Mouse (Mus musculus) kidney, embryonic 16.5 days (tissue): ENCODE data around the gene Zfp367. TPM values are rescaled to one million over a fixed set of nuclear protein-coding genes. Genes with fewer than 3 reads are reported as not detected.

Source experiments
- ATAC-seq: fragments of 200-750 bp; cut with Nextera tagmentation; 2 replicates; pipeline ENCODE4 v1.8.0; 2017; ENCODE audit warnings: moderate TSS enrichment; ENCODE audit not compliant: low FRiP score, low TSS enrichment
- H3K27ac ChIP-seq: fragments of 300-500 bp; sonication (generic); 2 replicates; pipeline ENCODE4 v1.5.1; 2014; ENCODE audit warnings: low read length
- H3K27me3 ChIP-seq: fragments of 300-500 bp; sonication (generic); 2 replicates; pipeline ENCODE4 v1.6.1; 2014; ENCODE audit warnings: low read length, control low read depth, mixed read lengths; ENCODE audit not compliant: insufficient read depth
- H3K36me3 ChIP-seq: fragments of 300-500 bp; sonication (generic); 2 replicates; pipeline ENCODE4 v1.6.1; 2014; ENCODE audit warnings: low read length, control low read depth, mixed read lengths; ENCODE audit not compliant: insufficient read depth
- H3K4me1 ChIP-seq: fragments of 300-500 bp; sonication (generic); 2 replicates; pipeline ENCODE4 v1.6.1; 2014; ENCODE audit warnings: low read length, control low read depth, mixed read lengths; ENCODE audit not compliant: insufficient read depth
- H3K4me2 ChIP-seq: fragments of 300-500 bp; sonication (generic); replicated peaks from 2 replicates; pipeline ENCODE4 v1.6.1; 2014; ENCODE audit warnings: low read depth, low read length
- H3K4me3 ChIP-seq: fragments of 300-500 bp; sonication (generic); 2 replicates; pipeline ENCODE4 v1.5.1; 2014; ENCODE audit warnings: mild to moderate bottlenecking, low read length
- H3K9ac ChIP-seq: fragments of 300-500 bp; sonication (generic); replicated peaks from 2 replicates; pipeline ENCODE4 v1.6.1; 2014; ENCODE audit warnings: low read length
- H3K9me3 ChIP-seq: fragments of 300-500 bp; sonication (generic); 2 replicates; pipeline ENCODE4 v1.6.1; 2016; ENCODE audit warnings: low read length, control low read depth
- WGBS: fragments of 180-500 bp; shearing (Covaris S2); extraction: QIAGEN DNeasy Blood & Tissue Kit; methylation state at CpG from one replicate; pipeline ENCODE4 v1.1.7; 2014; 5-methylcytosine and 5-hydroxymethylcytosine counted together
- polyA plus RNA-seq: library from polyadenylated mRNA; unstranded; fragments of >200 nt; fragmentation: Nextera tagmentation; extraction: Ambion mirVana; gene quantifications from 2 replicates; pipeline ENCODE4 v1.2.1, GENCODE M21; 2015

The Zfp367 gene
- polyA plus RNA-seq, 1 experiment from 2014 or later: 17.4 TPM

- no peaks in the 10 kb centered on the region for H3K9me3 ChIP-seq
- H3K27me3 ChIP-seq: no peaks in the 10 kb centered on the region
- H3K4me2 ChIP-seq: no peak overlapping the region
- 77% methylated on average over 3 of the region's 3 CpGs for WGBS
- no peak overlapping the region for H3K9ac ChIP-seq
- no peak overlapping the region for H3K4me3 ChIP-seq
- H3K36me3 ChIP-seq: peaks cover 6% of the 10 kb centered on the region; the same call in 1 of the 2 replicates
- peaks cover 10% of the 10 kb centered on the region for H3K4me1 ChIP-seq
- no peak overlapping the region for H3K27ac ChIP-seq
- no peak for ATAC-seq
These were observed 45.9 kb downstream of the Zfp367 start for GRCm38 (mm10) chr13:64107105-64107504.

- H3K9me3 ChIP-seq: no peaks in the 10 kb centered on the region
- WGBS: 80% methylated on average over 3 of the region's 3 CpGs
- H3K4me2 ChIP-seq: no peak overlapping the region
- H3K27me3 ChIP-seq: no peaks in the 10 kb centered on the region
- peaks cover 6% of the 10 kb centered on the region; the same call in 1 of the 2 replicates for H3K36me3 ChIP-seq
- no peak overlapping the region for H3K4me3 ChIP-seq
- H3K4me1 ChIP-seq: peaks cover 10% of the 10 kb centered on the region
- H3K9ac ChIP-seq: no peak overlapping the region
- H3K27ac ChIP-seq: no peak overlapping the region
- ATAC-seq: no peak
These were observed 47.3 kb downstream of the Zfp367 start for GRCm38 (mm10) chr13:64105690-64106089.

- Histone ChIP-seq H3K27ac (no peak overlapping the region), H3K4me1 (no peaks in the 10 kb centered on the region)
- ATAC-seq: peak; percentile 57; the same call in 1 of the 2 replicates
These were observed 52.8 kb downstream of the Zfp367 start for GRCm38 (mm10) chr13:64100186-64100585.

GRCm38 (mm10) chr13:64098992-64099391 is 54.0 kb downstream of the Zfp367 start:
- Histone ChIP-seq H3K4me3 (no peak overlapping the region), H3K27me3 (no peaks in the 10 kb centered on the region), H3K4me1 (no peaks in the 10 kb centered on the region), H3K4me2 (no peak overlapping the region), H3K27ac (no peak overlapping the region), H3K9me3 (no peaks in the 10 kb centered on the region), H3K36me3 (no peaks in the 10 kb centered on the region), H3K9ac (no peak overlapping the region)
- WGBS: 76% methylated on average over 9 of the region's 9 CpGs
- ATAC-seq: no peak

More at GRCm38 (mm10) chr13:64100186-64100585, 52.8 kb downstream of the Zfp367 start:
- Histone ChIP-seq H3K4me2 (no peak overlapping the region), H3K4me3 (no peak overlapping the region), H3K36me3 (peaks cover 6% of the 10 kb centered on the region; the same call in 1 of the 2 replicates), H3K9ac (no peak overlapping the region), H3K27me3 (no peaks in the 10 kb centered on the region), H3K9me3 (no peaks in the 10 kb centered on the region)
- WGBS: 66% methylated on average over 3 of the region's 3 CpGs

- H3K27me3 ChIP-seq: no peaks in the 10 kb centered on the region
- H3K4me2 ChIP-seq: no peak overlapping the region
- 0 out of 2 replicates have a peak, but pooled peaks have one; percentile 51 for ATAC-seq
- no peaks in the 10 kb centered on the region for H3K9me3 ChIP-seq
- H3K27ac ChIP-seq: no peak overlapping the region
- WGBS: 0% methylated on average over 1 of the region's 1 CpGs
- H3K9ac ChIP-seq: no peak overlapping the region
- no peak overlapping the region for H3K4me3 ChIP-seq
- peaks cover 5% of the 10 kb centered on the region; the same call in 1 of the 2 replicates for H3K4me1 ChIP-seq
- no peaks in the 10 kb centered on the region for H3K36me3 ChIP-seq
These were observed 59.7 kb downstream of the Zfp367 start for GRCm38 (mm10) chr13:64093341-64093740.

GRCm38 (mm10) chr13:64092752-64093151 is 60.2 kb downstream of the Zfp367 start:
- H3K27ac ChIP-seq: no peak overlapping the region
- peak; percentile 51; the same call in 1 of the 2 replicates for ATAC-seq
- no peak overlapping the region for H3K4me3 ChIP-seq
- no peaks in the 10 kb centered on the region for H3K27me3 ChIP-seq
- no peaks in the 10 kb centered on the region for H3K9me3 ChIP-seq
- no peaks in the 10 kb centered on the region for H3K36me3 ChIP-seq
- 63% methylated on average over 6 of the region's 6 CpGs for WGBS
- H3K4me1 ChIP-seq: peaks cover 5% of the 10 kb centered on the region; the same call in 1 of the 2 replicates
- H3K9ac ChIP-seq: no peak overlapping the region
- no peak overlapping the region for H3K4me2 ChIP-seq

- Histone ChIP-seq H3K4me1 (peaks cover 5% of the 10 kb centered on the region; the same call in 1 of the 2 replicates), H3K27ac (no peak overlapping the region), H3K9ac (no peak overlapping the region), H3K36me3 (no peaks in the 10 kb centered on the region), H3K27me3 (no peaks in the 10 kb centered on the region), H3K4me2 (no peak overlapping the region), H3K9me3 (no peaks in the 10 kb centered on the region), H3K4me3 (no peak overlapping the region)
- ATAC-seq: peak; percentile 54; the same call in 1 of the 2 replicates
- 35% methylated on average over 3 of the region's 3 CpGs for WGBS
These were observed 60.9 kb downstream of the Zfp367 start for GRCm38 (mm10) chr13:64092141-64092540.

- no peak overlapping the region for H3K9ac ChIP-seq
- H3K4me2 ChIP-seq: no peak overlapping the region
- H3K4me3 ChIP-seq: no peak overlapping the region
- H3K9me3 ChIP-seq: no peaks in the 10 kb centered on the region
- ATAC-seq: no peak
- 83% methylated on average over 7 of the region's 7 CpGs for WGBS
- peaks cover 5% of the 10 kb centered on the region; the same call in 1 of the 2 replicates for H3K4me1 ChIP-seq
- H3K27ac ChIP-seq: no peak overlapping the region
- no peaks in the 10 kb centered on the region for H3K36me3 ChIP-seq
- no peaks in the 10 kb centered on the region for H3K27me3 ChIP-seq
These were observed 62.0 kb downstream of the Zfp367 start for GRCm38 (mm10) chr13:64091006-64091405.

- Histone ChIP-seq H3K36me3 (no peaks in the 10 kb centered on the region), H3K4me2 (no peak overlapping the region), H3K4me3 (no peak overlapping the region), H3K27ac (no peak overlapping the region), H3K9me3 (no peaks in the 10 kb centered on the region), H3K9ac (no peak overlapping the region), H3K4me1 (peaks cover 5% of the 10 kb centered on the region; the same call in 1 of the 2 replicates), H3K27me3 (no peaks in the 10 kb centered on the region)
- 81% methylated on average over 5 of the region's 5 CpGs for WGBS
- ATAC-seq: no peak
These were observed 62.7 kb downstream of the Zfp367 start for GRCm38 (mm10) chr13:64090278-64090677.

GRCm38 (mm10) chr13:64089130-64089529 is 63.9 kb downstream of the Zfp367 start, which contains the start of gene Hsd17b3:
Hsd17b3 (minus strand) TSS chr13:64089230.
- no peaks in the 10 kb centered on the region for H3K9me3 ChIP-seq
- no peak within 1 kb of the TSS for H3K4me2 ChIP-seq
- H3K27me3 ChIP-seq: no peaks in the 10 kb centered on the region
- no peak for ATAC-seq
- 73% methylated on average over 4 of the region's 4 CpGs for WGBS
- H3K36me3 ChIP-seq: no peaks in the 10 kb centered on the region
- H3K9ac ChIP-seq: no peak within 1 kb of the TSS
- no peak within 1 kb of the TSS for H3K4me3 ChIP-seq
- H3K4me1 ChIP-seq: peaks cover 5% of the 10 kb centered on the region; the same call in 1 of the 2 replicates
- H3K27ac ChIP-seq: no peak within 1 kb of the TSS
